Mouse (Mus musculus) ovary, postnatal 36 days (tissue): ENCODE data around the gene Ttc25.
A peak's percentile ranks its signal among the peaks of the same experiment; 100 is the strongest.
"Not testable (repeated sequence)": the region's sequence is repeated elsewhere in the genome, so short reads cannot be mapped to it uniquely, and the experiment has no call there.

ENCODE experiments used
- DNase-seq: peaks from one replicate; pipeline ENCODE4 v3.0.0; 2022; ENCODE audit warnings: low spot score, mixed read lengths

Ttc25 gene

GRCm38 (mm10) chr11:100604321-100605005 lies 59.1 kb downstream of the Ttc25 start:
- no peak for DNase-seq

GRCm38 (mm10) chr11:100605451-100605850 lies 60.0 kb downstream of the Ttc25 start:
- DNase-seq: no peak

GRCm38 (mm10) chr11:100607121-100607520 lies 61.7 kb downstream of the Ttc25 start:
- no peak for DNase-seq

DNA sequence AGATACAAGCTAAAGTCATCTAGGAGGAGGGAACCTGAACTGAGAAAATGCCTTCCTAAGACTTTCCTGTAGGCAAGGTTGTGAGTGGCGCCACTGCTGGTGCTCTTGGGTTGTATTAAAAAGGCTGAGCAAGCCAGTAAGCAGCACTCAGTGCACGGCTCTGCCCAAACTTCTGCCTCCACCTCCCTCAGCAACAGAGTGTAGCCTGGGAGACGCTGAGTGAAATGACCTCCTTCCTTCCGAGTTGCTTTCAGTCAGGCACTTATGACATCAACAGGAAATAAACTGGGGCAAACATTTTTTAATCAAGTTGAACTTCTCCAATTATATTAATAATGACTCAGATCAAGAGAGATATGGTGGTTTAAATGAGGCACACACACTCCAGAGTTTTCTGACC lies 63.4 kb downstream of the Ttc25 start:
- no peak for DNase-seq

DNA sequence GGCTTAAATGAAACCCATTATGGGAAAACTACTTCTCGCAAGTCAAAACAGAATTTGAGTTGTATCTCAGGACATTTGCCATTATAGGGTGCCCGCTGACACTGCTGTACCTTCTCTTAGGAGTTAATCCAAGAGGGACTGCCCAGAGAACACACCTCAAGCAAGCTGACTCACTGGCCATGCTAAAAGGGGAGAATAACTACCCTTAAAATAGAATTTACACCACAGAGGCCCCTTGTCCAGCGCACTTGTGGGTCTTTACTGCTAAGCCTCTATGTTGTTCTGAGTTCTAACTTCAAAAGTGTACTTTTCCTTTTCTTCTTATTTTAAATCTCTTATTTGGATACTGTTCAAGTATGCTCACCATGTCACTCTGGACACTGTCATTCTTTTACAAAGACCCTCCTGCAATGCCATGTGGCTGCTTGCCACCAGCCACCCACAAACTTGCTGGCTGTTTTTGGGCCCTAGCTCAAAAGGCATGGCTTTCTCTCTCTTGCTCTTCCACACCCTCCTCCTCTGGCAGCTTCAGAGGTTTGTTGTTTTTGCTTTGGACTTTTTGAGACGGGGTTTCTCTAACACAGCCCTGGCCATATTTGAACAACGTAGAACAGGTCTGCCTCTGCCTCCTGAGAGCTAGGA lies 64.1 kb downstream of the Ttc25 start:
- no peak for DNase-seq

DNA sequence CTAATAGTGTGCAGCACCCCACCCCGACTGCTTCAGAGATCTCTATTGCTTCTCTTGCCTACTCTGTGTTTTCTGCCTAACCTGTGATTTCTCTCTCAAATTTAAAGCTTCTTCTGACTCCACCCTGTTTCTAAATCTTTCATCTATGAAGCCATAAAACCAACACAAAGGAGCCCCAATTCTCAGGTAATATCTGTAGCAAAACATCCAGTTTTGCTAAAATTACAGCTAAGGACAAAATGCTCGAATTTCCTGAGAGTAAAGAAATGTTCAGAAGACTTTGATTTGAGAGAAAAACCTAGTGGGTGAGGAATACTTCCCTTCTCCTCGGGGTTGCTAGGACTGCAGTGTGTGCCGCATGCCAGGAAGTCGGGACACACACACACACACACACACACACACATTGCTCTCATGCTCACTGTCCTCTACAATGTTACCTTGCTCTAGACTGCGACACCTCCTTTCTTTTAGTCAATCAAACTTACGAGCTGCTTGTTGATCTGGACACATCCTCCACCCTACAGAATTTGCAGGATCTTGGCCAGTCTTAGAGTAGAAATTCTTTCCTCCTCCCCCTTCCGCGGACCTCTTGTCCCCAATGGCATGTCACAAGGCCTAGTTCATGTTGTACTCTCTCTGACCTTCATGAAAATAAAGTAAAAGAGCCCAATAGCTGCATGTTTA lies 64.7 kb downstream of the Ttc25 start:
- no peak for DNase-seq

- no peak for DNase-seq
These were observed 66.2 kb downstream of the Ttc25 start for GRCm38 (mm10) chr11:100611627-100612026.

DNA sequence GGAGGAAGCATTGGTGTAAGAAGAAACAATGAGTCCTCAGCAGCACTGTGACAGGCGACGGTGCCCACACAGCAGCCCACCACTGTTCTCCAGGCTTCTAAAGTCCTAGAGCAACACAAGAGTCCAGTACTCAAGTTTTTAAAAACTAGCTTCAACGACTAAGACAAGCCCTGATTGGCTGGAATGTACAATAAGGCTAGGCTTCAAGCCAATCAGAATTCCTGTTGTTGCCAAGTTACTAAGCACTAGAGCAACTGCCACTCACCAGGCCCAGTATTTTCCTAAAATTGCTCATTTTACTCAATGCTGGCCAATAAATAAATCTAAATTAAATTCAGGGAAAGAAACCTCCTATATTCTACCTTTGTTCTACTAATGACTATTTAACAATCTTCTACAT lies 67.8 kb downstream of the Ttc25 start:
- DNase-seq: no peak

DNA sequence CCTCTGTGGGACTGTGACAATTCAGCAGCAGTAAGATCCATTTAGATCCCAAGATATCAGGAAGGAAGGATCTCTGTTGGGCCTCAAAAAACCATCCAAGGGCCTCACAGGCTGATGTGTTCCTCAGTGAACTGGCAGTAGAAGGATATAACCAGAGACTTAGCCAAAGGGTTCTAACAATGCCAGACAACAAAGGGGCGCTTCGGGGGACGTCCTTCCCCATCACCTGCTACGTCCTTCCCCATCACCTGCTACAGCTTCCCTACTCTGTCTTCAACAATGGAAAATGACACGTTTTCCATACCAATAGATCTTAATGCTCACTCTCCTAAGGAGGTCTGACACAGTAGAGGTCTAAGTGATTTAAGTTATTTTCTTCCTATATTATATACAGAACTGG lies 70.9 kb downstream of the Ttc25 start:
- no peak for DNase-seq

DNA sequence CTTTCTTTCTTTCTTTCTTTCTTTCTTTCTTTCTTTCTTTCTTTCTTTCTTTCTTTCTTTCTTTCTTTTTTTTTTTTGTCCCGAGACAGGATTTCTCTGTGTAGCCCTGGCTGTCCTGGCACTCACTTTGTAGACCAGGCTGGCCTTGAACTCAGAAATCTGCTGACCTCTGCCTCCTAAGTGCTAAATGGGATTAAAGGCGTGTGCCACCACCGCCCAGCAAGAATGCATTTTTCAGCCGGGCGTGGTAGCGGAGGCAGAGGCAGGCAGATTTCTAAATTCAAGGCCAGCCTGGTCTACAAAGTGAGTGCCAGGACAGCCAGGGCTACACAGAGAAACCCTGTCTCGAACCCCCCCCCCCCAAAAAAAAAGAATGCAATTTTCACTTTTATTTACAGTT lies 71.4 kb downstream of the Ttc25 start:
- not testable (repeated sequence) for DNase-seq

GRCm38 (mm10) chr11:100617480-100617879 lies 72.1 kb downstream of the Ttc25 start:
- DNase-seq: no peak

DNA sequence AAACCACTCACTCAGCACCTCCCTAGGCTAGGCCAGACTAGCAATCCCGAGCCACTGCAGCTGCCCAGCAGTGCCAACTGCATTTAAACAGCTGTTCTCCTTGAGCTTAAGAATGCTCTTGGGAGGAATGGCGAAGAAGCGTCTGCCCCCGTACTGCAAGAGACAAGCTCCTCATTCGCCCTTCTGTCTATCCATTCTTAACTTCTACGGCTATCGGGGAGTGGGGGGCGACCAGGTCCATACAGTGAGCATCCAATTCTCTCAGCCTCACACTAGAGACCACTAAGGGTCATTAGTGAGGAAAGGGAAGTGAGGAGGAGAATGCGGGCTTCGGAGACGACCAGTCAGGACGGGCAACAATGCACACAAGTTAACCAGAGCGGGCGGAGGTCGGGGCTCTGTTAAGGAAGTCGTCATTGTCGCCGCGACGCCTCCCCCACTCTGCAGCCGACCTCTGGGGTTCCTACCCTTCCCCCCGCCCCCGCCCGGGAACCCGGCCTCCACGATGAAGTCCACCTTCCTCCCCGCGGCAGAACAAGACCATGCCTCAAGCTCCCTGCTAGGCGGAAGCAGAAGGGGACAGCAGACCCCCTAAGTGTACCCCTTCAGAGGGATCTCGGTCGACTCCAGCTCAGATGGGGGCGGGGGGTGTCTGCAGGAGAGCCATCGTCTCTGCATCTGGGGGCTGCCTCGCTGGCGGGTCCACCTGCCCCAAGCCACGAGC lies 73.5 kb downstream of the Ttc25 start, which contains the start of gene Nkiras2:
Nkiras2 (plus strand) TSS at position 484 of the 724 bp plus-strand sequence.
- peak; percentile 63 for DNase-seq

DNA sequence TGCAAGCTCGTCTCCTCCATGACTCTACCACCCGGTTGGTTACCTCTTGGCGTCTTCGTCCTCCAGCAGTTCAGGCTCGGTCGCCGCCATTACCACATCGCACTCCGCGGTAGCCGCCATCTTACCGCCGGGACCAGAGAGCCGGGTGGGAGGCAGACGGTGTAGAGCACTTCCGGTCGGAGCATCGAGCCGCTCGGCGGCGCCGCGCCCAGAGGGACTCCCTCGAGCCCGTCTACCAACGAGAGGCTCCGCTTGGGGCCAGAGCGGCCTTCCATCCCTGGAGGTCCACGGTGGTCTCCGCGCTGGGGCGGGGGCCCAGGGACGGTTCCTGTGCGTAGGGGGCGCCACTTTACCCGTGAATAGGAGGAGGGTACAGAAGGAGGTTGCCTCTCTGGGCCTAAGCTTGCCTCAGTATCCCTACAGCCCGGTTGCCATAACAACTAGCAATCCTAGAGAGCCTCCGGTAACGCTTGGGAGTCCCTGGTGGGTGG lies 74.1 kb downstream of the Ttc25 start:
- DNase-seq: peak; percentile 96

DNA sequence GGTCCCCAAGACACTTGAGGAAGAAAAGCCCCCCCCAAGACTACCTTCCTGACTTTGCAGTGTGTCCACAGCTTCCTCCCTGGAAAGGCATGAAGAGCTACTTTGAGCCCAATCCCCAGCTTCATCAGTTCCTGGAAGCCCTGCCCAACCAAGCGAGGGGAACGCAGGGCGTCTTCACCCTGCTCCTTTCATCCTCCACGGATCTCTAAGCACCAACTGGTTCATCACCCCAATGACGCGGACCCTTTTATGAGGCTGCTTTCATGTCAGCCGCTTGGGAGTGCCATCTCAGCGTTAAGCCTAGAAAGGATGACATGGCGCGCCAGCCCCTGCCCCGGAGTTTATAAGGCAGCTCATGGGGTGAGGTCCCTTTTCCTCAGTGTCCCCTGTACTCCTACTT lies 74.6 kb downstream of the Ttc25 start, which contains the start of gene Dnajc7:
Dnajc7 (minus strand) TSS at position 187 of the 400 bp plus-strand sequence.
- DNase-seq: no peak
